Comparison of ENCODE assay signal across 8 mouse cellular contexts in genomic region chrX:133734984-133735383, GRCm38 (mm10). TPM values are rescaled to one million over a fixed set of nuclear protein-coding genes. Genes with fewer than 3 reads are reported as not detected.
DNase-seq lines count a peak whose midpoint lies in the region; TF ChIP-seq lines count a peak whose summit lies in the region.
"Had no signal": no experiment of that assay in that cellular context is flagged by ENCODE, and none has a peak within 500 bp of the region (broad histone marks: within the 10 kb centered on the region; RNA-seq: fewer than 3 reads in every experiment).

No protein-coding gene starts in this region.

- peak; percentile 16 for DNase-seq in layer of hippocampus, adult 11-12 months (ENCODE audit: low spot score)
- DNase-seq in layer of hippocampus, postnatal 36 days = no peak
- peak; percentile 17 for DNase-seq in ES-E14 (ENCODE audit: low read depth, low spot score)
- peak; percentile 52 for DNase-seq in adrenal gland, postnatal 14 days
- peak; percentile 61 for DNase-seq in heart, postnatal 4 days
- peak; percentile 44 for DNase-seq in lung, postnatal 14 days
- peak; percentile 17 for DNase-seq in thymus, postnatal 4 days

- H3K9me3 ChIP-seq in ES-E14 (ENCODE audit: control insufficient read depth, insufficient read depth, low read depth, low read length) = no peaks in the 10 kb centered on the region

- no peaks in the 10 kb centered on the region for H3K36me3 ChIP-seq in ES-E14 (ENCODE audit: control insufficient read depth, insufficient read depth, low read length, poor library complexity, severe bottlenecking)

- H3K4me1 ChIP-seq in ES-E14 (ENCODE audit: control insufficient read depth in 2 of 2, insufficient read depth in 2 of 2, low read length in 2 of 2, poor library complexity in 1 of 2) = no peaks in the 10 kb centered on the region

- H3K27ac ChIP-seq in ES-E14 (ENCODE audit: insufficient read depth, low read depth, low read length, poor library complexity, severe bottlenecking) = no peak overlapping the region
- H3K27ac ChIP-seq: macrophage had no signal

- no peak overlapping the region for H3K4me3 ChIP-seq in ES-E14 (ENCODE audit: insufficient read depth in 1 of 2, low read depth in 1 of 2, low read length in 2 of 2, poor library complexity in 1 of 2, severe bottlenecking in 1 of 2)

- no peak overlapping the region for H3K9ac ChIP-seq in ES-E14 (ENCODE audit: insufficient read depth, low read depth, low read length, poor library complexity, severe bottlenecking)

- in situ Hi-C loops in ES-E14 (cut with MboI; ENCODE audit: low sequenced_read_pairs in 2 of 2, unreplicated experiment in 2 of 2) = no loop called here

TF ChIP-seq in ES-E14, 5 proteins besides CTCF, POLR2A, EP300 and RAD21:
- no peak for TF ChIP-seq CHD2 (IDR thresholded peaks at IDR 0.05; ENCODE audit: low read depth, low read length)
- no peak for TF ChIP-seq ZNF384 (IDR thresholded peaks at IDR 0.05; ENCODE audit: low read depth, low read length)
- TF ChIP-seq MAFK (IDR thresholded peaks at IDR 0.05; ENCODE audit: insufficient read depth, low read depth, low read length) = no peak
- no peak for TF ChIP-seq ZC3H11A (IDR thresholded peaks at IDR 0.05; ENCODE audit: borderline replicate concordance, low read depth, low read length)
- TF ChIP-seq HCFC1 (IDR thresholded peaks at IDR 0.05; ENCODE audit: borderline replicate concordance, insufficient read depth, low read length) = no peak

RNA-seq across cellular contexts. Expression of gene Pcdh19, which starts 46.2 kb away (rescaled TPM):
- total RNA-seq in layer of hippocampus, postnatal 36 days (2021) = 10 to 100 TPM; 72.1 to 84.0 TPM
- 0.90 and 2.3 TPM in 2 replicates for total RNA-seq in ES-E14 (2012; rRNA removed)
- total RNA-seq in adrenal gland, postnatal 14 days (2021) = 8.1 and 8.6 TPM in 2 replicates
- 10 to 100 TPM; 16.4 to 16.6 TPM for total RNA-seq in heart, postnatal 4 days (2021)

Comparison
In these comparisons a context has a peak if more than half of its experiments do, and no peak if none do; other contexts are left out.
1. DNase-seq: peak in layer of hippocampus, adult 11-12 months (single experiment), ES-E14 (single experiment), adrenal gland, postnatal 14 days (single experiment), heart, postnatal 4 days (single experiment), lung, postnatal 14 days (single experiment) and thymus, postnatal 4 days (single experiment); none in layer of hippocampus, postnatal 36 days (0 of 2).